ENCODE assay signal across 8 mouse cellular contexts in genomic region chr12:80168178-80168686, GRCm38 (mm10). TPM values are rescaled to one million over a fixed set of nuclear protein-coding genes. Genes with fewer than 3 reads are reported as not detected.
A peak's percentile ranks its signal among the peaks of the same experiment; 100 is the strongest.
DNase-seq lines count a peak whose midpoint lies in the region; ATAC-seq lines count a peak whose summit lies in the region.

No protein-coding gene starts in this region.

- ATAC-seq in megakaryocyte, adult 5-6 weeks (ENCODE audit: poor library complexity, severe bottlenecking), result peak; percentile 92

- DNase-seq in WW6 (ENCODE audit: low read depth, low spot score), result peak; percentile 78
- DNase-seq in cerebellum, postnatal 4 days (ENCODE audit: low spot score in 2 of 2), result peak; percentile 70 to 82
- peak; percentile 77 for DNase-seq in gastrocnemius, postnatal 10 days
- DNase-seq in induced T-regulatory cell, adult 2 months (ENCODE audit: low read depth), result peak; percentile 86
- DNase-seq in left cerebral cortex, adult 8-10 months (ENCODE audit: low spot score in 2 of 2), result peak; percentile 66 to 72
- DNase-seq in right cerebral cortex, adult 2 months (ENCODE audit: low spot score in 2 of 2), result peak; percentile 64 to 82
- DNase-seq in urinary bladder, postnatal 10 days (ENCODE audit: low spot score), result peak; percentile 27

RNA-seq across cellular contexts. Expression of gene Zfp36l1, which starts 55.4 kb away (rescaled TPM):
- 10 to 100 TPM; 80.4 to 90.5 TPM for total RNA-seq in gastrocnemius, postnatal 10 days (2021)
- total RNA-seq in left cerebral cortex, adult 8-10 months (2022), result 10 to 100 TPM; 26.7 to 46.5 (median 33.3) TPM
- 15.6 and 21.0 TPM in 2 replicates for total RNA-seq in megakaryocyte, adult 5-6 weeks (2015)
- 3.8 and 5.4 TPM in 2 replicates for total RNA-seq in megakaryocyte, adult 5-6 weeks (2017)

Comparison
In these comparisons a context has a peak if more than half of its experiments do, and no peak if none do; other contexts are left out.
1. Peak in every context shown above with its lines: DNase-seq and ATAC-seq.
2. DNase-seq: peak in every context shown above with its lines; median percentile 86 in induced T-regulatory cell, adult 2 months; 78 in WW6; 77 in gastrocnemius, postnatal 10 days; 76 in cerebellum, postnatal 4 days; 73 in right cerebral cortex, adult 2 months; 69 in left cerebral cortex, adult 8-10 months; 27 in urinary bladder, postnatal 10 days.